Mouse (Mus musculus) cerebellum, adult 8-10 months (tissue): Measurements from ENCODE around the gene Rreb1.

Source experiments
- DNase-seq: peaks from one replicate; pipeline ENCODE4 v3.0.0; 2022

Rreb1 gene

DNA sequence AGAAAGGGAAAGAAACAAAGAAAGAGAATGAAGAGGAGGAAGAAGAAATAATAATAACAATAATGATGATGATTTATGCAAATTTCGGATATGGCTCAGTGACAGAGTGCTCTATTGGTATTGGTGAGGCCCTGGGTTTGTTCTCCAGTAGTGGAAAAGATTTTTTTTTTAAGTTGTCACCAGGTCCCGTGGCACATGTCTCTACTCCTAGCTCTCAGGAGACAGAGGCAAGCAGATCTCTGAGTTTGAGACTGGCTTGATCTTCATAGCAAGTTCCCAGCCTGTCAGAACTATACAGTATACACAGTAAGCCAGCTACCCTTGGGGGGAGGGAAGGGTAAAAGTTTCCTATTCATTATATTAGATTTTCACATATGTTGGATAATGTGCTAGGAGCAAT lies 3.4 kb downstream of the Rreb1 start:
- no peak for DNase-seq

- no peak for DNase-seq
Observed at GRCm38 (mm10) chr13:37782144-37782543, 3.9 kb downstream of the Rreb1 start.

- DNase-seq = no peak
Observed at GRCm38 (mm10) chr13:37783676-37784075, 5.5 kb downstream of the Rreb1 start.

- no peak for DNase-seq
Observed at GRCm38 (mm10) chr13:37784226-37784625, 6.0 kb downstream of the Rreb1 start.

- DNase-seq = no peak
Observed at GRCm38 (mm10) chr13:37792739-37793336, 14.6 kb downstream of the Rreb1 start.

GRCm38 (mm10) chr13:37798811-37799210 lies 20.6 kb downstream of the Rreb1 start:
- no peak for DNase-seq

DNA sequence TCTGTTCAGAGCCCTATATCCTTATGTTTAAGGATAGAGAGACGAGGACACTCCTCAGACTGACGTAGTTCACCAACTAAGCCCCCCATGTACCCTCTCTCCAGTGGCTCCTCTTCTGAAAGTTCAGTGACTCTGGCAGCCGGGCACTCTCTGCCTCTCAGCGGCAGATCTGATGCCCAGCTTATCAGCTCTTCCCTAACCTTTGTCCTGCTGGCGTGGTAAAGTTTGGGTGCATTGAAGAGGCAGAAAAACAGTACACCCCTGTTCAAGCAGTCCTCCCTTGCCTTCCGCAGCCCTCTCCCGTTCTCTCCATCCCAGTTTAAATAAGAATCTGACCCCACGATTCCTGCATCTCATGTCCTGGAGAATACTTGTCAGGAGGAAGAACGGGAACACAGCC lies 21.2 kb downstream of the Rreb1 start:
- DNase-seq = no peak

DNA sequence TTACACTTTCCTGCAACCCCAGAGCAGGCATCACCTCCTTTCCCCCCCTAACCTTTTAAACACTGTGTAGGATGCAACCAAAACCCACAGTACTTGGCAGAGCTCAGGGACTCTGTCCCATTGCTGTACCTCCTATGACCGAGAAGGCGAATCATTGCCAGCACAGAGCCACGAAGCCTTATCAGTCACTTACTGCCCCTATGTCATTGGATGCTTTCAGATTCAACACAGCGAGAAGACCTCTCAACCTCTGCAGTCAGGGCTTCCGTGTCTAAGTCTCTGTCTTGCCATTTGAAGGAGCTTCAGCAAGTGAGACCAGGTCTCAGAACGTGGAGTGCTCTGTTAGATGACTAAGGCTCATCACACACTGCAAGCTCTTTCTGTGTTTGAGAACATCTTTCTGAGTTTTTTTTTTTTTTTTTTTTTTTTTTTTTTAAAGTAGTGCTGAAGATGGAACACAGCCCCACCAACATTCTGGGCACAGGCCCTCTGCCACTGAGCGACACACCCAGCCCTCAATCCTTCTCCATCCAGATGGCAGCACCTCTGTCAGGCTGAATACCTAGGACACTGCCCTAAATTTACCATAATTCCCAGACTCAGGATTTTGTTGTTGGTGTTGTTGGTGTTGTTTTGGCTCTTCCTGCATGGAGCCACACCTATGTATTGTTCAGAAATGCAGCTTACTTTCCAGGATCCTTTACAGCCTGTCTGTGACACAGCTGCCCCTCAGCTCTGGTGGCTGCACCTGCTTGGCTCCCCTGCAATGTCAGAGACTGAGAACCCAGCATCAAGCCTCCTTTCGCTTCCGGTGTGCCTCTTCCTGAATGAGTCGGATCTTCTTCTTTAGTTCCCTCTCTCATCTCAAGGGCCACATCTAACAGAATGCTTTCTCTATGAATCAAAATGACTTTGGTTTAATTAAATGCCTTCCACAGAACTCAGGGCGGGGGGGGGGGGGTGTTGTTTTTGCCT lies 23.2 kb downstream of the Rreb1 start:
- no peak for DNase-seq

DNA sequence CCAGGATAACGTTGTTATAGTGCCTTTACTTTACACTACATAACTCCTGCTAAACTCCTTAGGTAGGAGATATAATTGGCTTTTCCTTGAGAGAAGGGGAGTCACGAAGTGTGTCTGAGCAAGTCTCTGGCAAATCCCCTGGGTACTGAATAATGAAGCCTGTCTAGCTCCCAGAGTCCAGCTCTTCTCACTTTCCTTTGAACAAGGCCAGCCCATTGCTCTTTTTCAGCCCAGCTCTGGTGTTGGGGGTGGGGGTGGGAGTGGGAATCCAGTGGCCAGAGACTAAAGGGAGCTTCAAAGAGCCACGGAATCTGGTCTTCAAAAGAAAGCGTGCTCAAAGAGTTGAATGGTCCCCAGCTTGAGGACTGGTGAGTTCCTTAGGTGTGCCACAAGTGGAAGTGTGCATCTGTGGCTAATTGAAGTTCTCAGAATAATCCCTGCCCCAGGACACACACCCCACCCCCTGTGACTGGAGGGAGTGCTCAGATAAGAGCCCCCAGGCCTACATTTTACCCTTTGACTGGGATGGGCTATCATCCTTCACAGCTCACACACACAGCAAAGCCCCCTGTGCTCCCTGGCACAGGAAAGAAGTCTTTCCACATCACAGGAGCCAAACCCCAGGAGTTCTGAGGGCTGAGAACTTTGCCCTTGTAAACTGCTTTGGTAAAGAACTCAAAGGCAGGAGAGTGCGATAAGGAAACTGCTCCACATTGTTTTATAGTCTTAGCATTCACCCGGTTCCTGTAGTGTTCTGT lies 24.2 kb downstream of the Rreb1 start:
- DNase-seq = no peak

DNA sequence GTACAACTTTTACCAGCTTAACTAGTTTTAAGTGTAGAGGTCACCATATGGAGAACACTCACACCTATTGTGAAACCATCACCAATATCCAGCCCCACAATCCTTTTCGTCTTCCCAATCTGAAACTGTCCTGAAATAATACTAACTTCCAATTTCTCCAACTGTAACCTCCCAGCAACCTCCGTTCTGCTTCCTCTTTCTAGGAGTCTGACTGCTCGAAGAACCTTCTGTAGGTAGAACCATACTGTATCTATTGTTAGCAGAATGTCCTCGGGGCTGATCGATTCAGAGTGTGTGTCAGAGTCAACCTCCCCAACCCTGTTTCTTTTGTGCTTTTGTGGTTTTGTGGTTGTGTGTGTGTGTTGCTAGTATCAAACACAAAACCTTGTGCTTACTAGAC lies 25.0 kb downstream of the Rreb1 start:
- no peak for DNase-seq

DNA sequence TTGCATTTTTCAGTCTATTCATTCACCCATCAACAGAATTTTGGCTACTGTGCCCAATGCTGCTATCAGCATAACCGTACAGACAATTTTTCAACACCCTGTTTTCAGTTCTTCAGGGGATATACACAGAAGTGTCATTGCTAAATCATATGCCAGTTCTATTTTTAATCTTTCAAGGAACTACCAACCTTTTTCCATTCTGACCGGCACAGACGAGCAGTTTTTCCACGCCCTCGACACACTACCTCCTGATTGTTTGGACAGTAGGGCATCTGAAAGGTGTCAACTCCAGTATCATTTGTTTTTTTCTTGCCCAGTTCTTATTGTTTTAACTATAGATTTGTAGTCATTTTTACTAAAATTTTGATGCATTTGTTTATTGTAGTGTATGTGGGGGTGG lies 25.8 kb downstream of the Rreb1 start:
- no peak for DNase-seq

DNA sequence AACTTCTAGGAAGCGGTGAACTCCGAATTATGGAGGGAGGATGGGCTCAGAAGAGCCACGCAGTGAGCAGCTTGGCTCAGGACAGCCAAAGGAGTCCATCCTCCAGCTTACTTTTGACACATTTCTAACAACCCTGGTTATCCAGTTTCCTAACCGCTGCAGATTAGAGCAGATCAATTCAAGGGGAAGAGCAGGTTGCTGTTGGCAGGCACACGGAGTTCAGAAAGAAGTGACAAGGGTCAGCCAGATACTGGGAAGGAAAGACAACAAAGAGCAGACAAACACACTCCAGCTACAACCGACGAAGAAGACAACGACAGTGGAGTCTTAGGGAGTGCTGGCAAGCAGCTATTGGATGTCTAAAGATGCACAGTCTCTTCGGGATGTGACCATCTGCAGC lies 36.8 kb downstream of the Rreb1 start:
- no peak for DNase-seq

GRCm38 (mm10) chr13:37816736-37817135 lies 38.5 kb downstream of the Rreb1 start:
- no peak for DNase-seq

- DNase-seq = no peak
Observed at GRCm38 (mm10) chr13:37821413-37821812, 43.2 kb downstream of the Rreb1 start.

DNA sequence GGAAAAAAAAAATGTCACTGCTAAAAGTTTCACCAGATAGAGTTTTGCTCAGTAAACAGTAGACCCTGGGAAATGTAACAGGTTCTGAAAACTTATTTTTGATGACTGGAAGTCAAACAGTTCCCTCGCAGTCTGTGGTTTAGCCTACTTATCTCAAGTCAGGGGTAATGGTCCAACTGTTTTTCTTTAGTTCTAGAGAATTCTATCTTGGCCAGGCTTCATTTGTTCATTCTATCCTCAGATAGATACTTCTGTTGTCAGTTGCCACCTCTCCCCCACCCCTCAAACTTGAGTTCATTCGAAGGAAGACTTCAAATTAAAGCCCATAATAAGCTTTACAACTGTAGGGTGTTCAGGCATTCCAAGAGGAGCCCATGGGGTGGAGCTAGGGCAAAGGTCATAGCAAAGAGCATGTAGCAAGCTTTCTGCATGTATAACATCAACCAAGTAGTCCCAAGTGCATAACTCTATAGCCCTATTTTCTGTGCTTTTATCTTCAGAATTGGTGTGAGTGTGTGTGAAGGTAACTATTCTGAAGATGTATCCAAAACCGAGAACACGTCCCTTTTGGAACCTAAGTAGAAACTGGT lies 46.2 kb downstream of the Rreb1 start:
- DNase-seq = no peak

DNA sequence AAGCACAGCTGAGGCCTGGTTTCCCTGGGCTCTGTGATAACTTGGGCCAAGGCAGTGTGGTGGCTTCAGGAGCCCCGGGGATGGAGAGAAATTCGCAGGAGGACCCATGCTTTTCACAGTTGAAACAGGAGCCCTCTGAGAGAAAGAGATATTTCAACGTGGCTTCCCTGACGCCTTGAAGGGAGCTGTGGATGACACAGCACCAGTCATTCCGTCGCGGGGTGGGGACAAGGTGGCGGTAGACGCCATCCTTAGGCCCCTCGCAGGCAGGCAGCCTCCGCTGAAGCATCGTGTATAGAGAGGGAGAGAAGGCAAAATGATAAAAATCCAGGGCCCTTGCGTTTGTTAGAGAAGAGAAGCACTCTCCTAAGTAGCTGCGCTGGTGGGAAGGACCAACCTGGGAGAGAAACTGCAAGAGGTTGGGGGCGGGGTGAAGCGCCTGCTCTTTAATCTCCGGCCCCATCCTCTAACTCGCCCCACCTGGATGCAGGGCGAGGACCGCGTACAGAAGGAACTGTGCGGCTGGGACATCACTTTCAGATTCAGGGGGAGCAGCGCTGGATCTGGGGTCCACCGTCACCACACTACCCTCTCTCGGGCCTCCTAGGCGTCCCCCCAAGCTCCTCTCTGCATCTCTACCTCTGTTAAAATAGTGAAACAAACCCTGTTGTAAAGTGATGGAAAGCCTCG lies 46.9 kb downstream of the Rreb1 start:
- no peak for DNase-seq

- DNase-seq = no peak
Observed at GRCm38 (mm10) chr13:37825646-37826280, 47.6 kb downstream of the Rreb1 start.

GRCm38 (mm10) chr13:37826281-37826993 lies 48.2 kb downstream of the Rreb1 start:
- no peak for DNase-seq

DNA sequence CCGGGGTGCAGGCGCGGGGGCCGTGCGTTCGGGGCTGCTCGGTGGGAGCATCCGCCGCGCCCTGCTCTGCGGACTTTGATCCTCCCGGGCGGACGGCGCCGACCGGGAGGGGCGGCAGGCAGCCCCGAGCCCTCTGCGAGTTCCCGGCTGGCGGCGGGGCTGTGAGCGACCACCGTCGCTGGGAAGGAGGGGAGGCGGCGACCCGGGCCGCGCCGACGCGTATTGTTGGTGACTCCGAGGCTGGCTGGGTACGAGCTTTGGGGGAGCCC lies 48.7 kb downstream of the Rreb1 start:
- DNase-seq = no peak

- no peak for DNase-seq
Observed at GRCm38 (mm10) chr13:37827263-37827995, 49.2 kb downstream of the Rreb1 start.

DNA sequence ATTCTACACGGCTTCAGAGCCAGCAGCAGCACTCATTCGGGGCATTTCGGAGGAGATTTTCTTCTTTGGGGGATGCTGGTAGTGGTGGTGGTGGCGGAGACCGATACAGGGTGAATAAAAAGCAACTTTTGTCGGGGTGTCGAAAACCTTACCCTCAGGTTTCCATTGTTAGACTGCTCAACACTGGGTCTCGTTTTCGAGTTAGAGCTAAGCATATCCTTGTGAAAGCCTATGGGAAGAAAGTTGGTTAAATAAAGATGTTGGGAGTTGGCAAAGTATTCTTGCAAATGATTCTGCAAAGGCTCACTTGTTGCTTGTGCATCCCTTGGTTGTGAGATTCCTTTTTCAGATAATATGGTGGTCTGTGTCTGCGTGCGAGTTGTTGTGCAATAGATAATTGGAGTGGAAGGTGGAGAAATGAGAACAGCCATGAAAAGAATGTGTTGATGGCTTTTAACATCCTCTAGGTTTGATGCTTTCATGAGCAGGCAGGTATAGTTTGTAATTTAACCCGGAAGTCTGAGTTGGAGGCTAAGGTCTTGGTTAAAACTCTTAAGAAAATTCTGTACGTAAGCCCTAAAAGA lies 49.9 kb downstream of the Rreb1 start:
- no peak for DNase-seq
